8 mouse cellular contexts compared by ENCODE assay signal in genomic region chr2:28512798-28513401, GRCm38 (mm10). TPM values are rescaled to one million over a fixed set of nuclear protein-coding genes. Genes with fewer than 3 reads are reported as not detected.
DNase-seq lines count a peak whose midpoint lies in the region; ATAC-seq and TF ChIP-seq lines count a peak whose summit lies in the region.

Gene Ralgds (plus strand): TSS chr2:28513125.

- WGBS in limb, embryonic 14.5 days: 1% methylated on average over 29 of the region's 71 CpGs
- WGBS in midbrain, postnatal 0 days: under 1% methylated on average over 57 of the region's 71 CpGs

- H3K4me1 ChIP-seq in limb, embryonic 14.5 days (ENCODE audit: control insufficient read depth, insufficient read depth, low read length): peaks cover 15% of the 10 kb centered on the region; the same call in 1 of the 2 replicates
- H3K4me1 ChIP-seq in midbrain, postnatal 0 days (ENCODE audit: insufficient read depth, low read length): peaks cover 16% of the 10 kb centered on the region

- no peaks in the 10 kb centered on the region for H3K9me3 ChIP-seq in limb, embryonic 14.5 days (ENCODE audit: control insufficient read depth, low read length)
- no peaks in the 10 kb centered on the region for H3K9me3 ChIP-seq in midbrain, postnatal 0 days (ENCODE audit: low read length)

- peak; percentile 61 for TF ChIP-seq CTCF in midbrain, postnatal 0 days (IDR thresholded peaks at IDR 0.05)

- H3K36me3 ChIP-seq in limb, embryonic 14.5 days (ENCODE audit: control insufficient read depth, insufficient read depth, low read length): no peaks in the 10 kb centered on the region; the same call in 1 of the 2 replicates
- H3K36me3 ChIP-seq in midbrain, postnatal 0 days (ENCODE audit: insufficient read depth, low read length): no peaks in the 10 kb centered on the region

- TF ChIP-seq POLR2A in limb, embryonic 14.5 days (IDR thresholded peaks at IDR 0.05; ENCODE audit: borderline replicate concordance, extremely low read depth, insufficient read depth, insufficient read length): no peak

- ATAC-seq in limb, embryonic 14.5 days (ENCODE audit: low FRiP score, low read depth): peak; percentile 66
- peak; percentile 58 for ATAC-seq in midbrain, postnatal 0 days (ENCODE audit: low FRiP score)

- peak within 1 kb of the TSS; percentile 81 for H3K4me3 ChIP-seq in limb, embryonic 14.5 days (replicated peaks; ENCODE audit: low read length)
- H3K4me3 ChIP-seq in midbrain, postnatal 0 days (ENCODE audit: low read depth, low read length): peak within 1 kb of the TSS; percentile 87

- H3K27ac ChIP-seq in limb, embryonic 14.5 days (replicated peaks; ENCODE audit: low read depth, low read length): peak within 1 kb of the TSS; percentile 70
- peak within 1 kb of the TSS; percentile 94 for H3K27ac ChIP-seq in midbrain, postnatal 0 days (ENCODE audit: low read depth, low read length)

- peak; percentile 66 for DNase-seq in right cerebral cortex, adult 18-20 months
- no peak for DNase-seq in right cerebral cortex, postnatal 36 days (ENCODE audit: low spot score in 2 of 2)
- DNase-seq in cerebellum, adult 9-10 months: peak; percentile 82
- peak; percentile 44 for DNase-seq in gastrocnemius, postnatal 25 days
- DNase-seq in kidney, adult 11 months: peak; percentile 76
- DNase-seq in limb, embryonic 14.5 days (ENCODE audit: low spot score): no peak
- DNase-seq in midbrain, postnatal 0 days (ENCODE audit: low spot score): peak; percentile 69
- peak; percentile 81 for DNase-seq in testis, postnatal 14 days (ENCODE audit: low spot score)

- peak within 1 kb of the TSS; percentile 91 for H3K4me2 ChIP-seq in limb, embryonic 14.5 days (replicated peaks; ENCODE audit: low read depth, low read length, severe bottlenecking)
- H3K4me2 ChIP-seq in midbrain, postnatal 0 days (ENCODE audit: low read depth, low read length, poor library complexity, severe bottlenecking): peak within 1 kb of the TSS; percentile 88

- H3K27me3 ChIP-seq in limb, embryonic 14.5 days (ENCODE audit: control insufficient read depth, insufficient read depth, low read length): no peaks in the 10 kb centered on the region
- no peaks in the 10 kb centered on the region for H3K27me3 ChIP-seq in midbrain, postnatal 0 days (ENCODE audit: insufficient read depth, low read length)

- peak within 1 kb of the TSS; percentile 88 for H3K9ac ChIP-seq in limb, embryonic 14.5 days (ENCODE audit: low read depth, low read length, severe bottlenecking)
- H3K9ac ChIP-seq in midbrain, postnatal 0 days (replicated peaks; ENCODE audit: low read length, poor library complexity, severe bottlenecking): peak within 1 kb of the TSS; percentile 96

RNA-seq across cellular contexts. Expression of gene Ralgds, which starts in this region (rescaled TPM):
- 10 to 100 TPM in 1 of 2 experiments, 1 to 10 TPM in 1; 8.3 to 11.6 TPM for total RNA-seq in gastrocnemius, postnatal 25 days (2021)
- 86.6 and 108 TPM in 2 replicates for polyA plus RNA-seq in limb, embryonic 14.5 days (2012; rRNA removed)
- 61.6 and 63.1 TPM in 2 replicates for polyA plus RNA-seq in limb, embryonic 14.5 days (2014; fragmentation: Nextera tagmentation; extraction: Ambion mirVana)
- 212 and 292 TPM in 2 replicates for total RNA-seq in midbrain, postnatal 0 days (2014; rRNA removed)
- polyA plus RNA-seq in midbrain, postnatal 0 days (2015; fragmentation: Nextera tagmentation; extraction: Ambion mirVana): 82.1 and 84.6 TPM in 2 replicates

Comparison
In these comparisons a context has a peak if more than half of its experiments do, and no peak if none do; other contexts are left out.
1. RNA of gene Ralgds (total RNA-seq): 212 to 292 TPM in midbrain, postnatal 0 days; 8.3 to 11.6 TPM in gastrocnemius, postnatal 25 days; every median in the first group is over 10 times any median in the second.
2. DNase-seq: peak in right cerebral cortex, adult 18-20 months (single experiment), cerebellum, adult 9-10 months (single experiment), gastrocnemius, postnatal 25 days (single experiment), kidney, adult 11 months (single experiment), midbrain, postnatal 0 days (single experiment) and testis, postnatal 14 days (single experiment); none in right cerebral cortex, postnatal 36 days (0 of 2) and limb, embryonic 14.5 days (single experiment).